Mouse (Mus musculus): Measurements from ENCODE around the gene Sgo2a.
A peak's percentile ranks its signal among the peaks of the same experiment; 100 is the strongest.
"Not testable (repeated sequence)": the region's sequence is repeated elsewhere in the genome, so short reads cannot be mapped to it uniquely, and the experiment has no call there.

Gene Sgo2a

DNA sequence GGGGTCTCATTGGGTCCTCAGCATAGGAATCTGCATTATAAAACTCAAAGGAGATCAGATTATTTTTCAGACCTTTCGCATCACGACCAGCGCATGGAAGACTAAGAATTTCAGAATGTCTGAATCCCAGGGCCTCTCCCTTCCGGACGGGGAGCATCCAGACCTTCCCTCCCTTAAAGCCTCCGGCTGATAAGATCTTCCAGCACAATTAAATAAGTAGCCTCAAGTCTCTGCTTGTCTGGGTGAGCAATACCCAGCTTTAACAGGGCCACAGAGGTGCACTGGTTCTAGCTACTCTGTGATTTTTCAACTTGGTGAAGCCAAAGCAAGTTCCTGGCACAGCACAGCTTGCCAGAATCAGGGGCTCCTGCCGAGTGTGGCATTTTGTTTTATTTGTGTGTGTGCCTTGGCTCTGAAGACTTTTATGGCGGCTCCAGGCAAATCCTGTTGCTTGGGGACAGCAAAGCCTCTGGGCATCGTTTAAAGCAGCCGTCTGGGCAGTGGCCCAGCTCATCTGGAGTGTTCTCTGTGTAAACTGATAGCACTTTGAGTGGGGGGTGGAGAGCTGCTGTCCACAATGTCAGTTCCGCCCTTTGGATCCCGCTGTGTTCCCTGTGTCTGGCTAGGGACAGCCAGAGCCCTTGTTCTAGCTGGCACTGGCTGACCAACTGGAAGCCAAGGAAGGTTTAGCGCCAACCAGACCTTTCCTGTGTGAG is 34.5 kb downstream of the Sgo2a start:
- no peak for DNase-seq (ENCODE audit: extremely low spot score, low read depth, low spot score)

DNA sequence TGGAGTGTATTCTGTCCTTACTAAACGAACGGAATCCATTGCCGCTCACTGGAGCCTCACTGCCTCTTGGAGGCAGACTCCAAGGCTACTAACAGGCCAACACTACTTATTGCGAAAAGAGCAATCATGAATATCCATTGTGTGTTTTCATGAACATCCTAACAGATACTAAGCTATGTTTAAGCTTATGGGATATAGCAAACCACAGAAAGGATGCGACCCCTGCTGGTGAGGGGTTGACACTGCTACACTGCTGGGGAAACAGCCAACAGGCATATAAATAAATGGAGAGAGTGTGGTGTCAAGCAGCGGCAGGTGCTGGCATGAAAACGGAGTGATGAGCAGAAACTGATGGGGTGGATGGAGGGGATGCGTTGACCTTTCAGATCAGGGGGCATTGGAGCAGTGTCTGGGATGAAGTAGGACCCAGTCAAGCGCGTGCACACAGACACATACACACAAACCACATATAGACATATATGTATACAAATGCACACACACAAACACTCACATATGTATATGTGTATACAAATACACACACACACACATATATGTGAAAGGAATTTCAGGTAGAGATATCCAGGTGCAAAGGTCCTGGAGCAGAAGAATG is 35.5 kb downstream of the Sgo2a start:
- DNase-seq (ENCODE audit: extremely low spot score, low read depth, low spot score): peak; percentile 42

DNA sequence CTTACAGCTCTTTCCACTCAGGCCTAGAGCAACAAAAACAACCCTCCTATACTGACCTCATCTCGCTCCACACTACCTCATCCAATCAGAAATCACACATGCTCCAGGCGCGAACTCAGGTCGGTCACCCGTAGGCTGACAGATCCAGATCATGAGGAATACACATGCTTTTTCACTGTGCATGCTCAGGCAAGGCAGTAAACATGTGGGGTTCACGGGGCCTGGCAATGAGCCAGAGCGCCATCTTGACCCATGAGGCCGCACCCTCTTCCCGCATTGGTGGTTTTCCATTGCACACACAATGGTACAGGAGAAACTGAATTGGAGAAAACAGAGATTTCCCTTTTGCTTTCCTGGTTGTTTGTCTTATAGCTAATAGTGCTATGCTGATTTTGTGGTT is 41.5 kb downstream of the Sgo2a start:
- DNase-seq (ENCODE audit: extremely low spot score, low read depth, low spot score): not testable (repeated sequence)

DNA sequence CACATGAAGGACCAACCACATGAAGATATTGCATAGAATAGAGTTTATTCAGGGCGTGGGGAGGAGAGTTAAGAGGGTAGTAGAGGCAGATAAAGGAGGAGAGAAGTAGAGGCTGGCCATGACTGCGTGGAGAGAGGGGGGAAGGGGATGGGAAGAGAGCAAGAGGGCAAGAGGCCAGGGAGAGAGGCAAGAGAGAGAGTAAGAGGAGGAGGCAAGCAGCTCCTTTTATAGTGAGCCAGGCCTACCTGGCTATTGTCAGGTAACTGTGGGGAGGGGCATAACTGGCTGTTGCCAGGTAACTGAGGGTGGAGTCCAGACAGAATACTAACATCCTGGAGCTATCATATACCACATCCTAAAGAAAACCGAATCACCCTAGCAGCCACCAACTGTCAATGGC is 49.3 kb downstream of the Sgo2a start:
- no peak for DNase-seq (ENCODE audit: extremely low spot score, low read depth, low spot score)

DNA sequence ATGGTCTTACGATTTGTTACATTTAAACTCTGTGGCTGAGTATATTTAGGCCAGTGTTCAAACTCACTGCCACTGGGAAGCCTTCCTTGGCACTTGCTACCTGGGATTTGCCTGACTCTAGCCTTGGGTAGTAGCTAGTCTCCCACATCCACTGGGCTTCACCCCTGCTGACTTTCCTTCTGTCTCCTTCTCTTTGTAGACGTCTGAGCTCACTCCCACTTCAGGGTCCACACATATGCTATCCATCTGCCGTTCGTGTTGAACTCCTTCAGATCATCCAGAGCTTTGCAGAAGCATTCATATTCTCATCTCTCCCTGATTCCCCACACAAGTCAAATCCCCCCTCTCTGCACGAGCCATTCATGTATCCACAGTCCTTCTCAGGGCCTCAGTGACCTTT is 49.8 kb downstream of the Sgo2a start:
- DNase-seq (ENCODE audit: extremely low spot score, low read depth, low spot score): no peak

DNA sequence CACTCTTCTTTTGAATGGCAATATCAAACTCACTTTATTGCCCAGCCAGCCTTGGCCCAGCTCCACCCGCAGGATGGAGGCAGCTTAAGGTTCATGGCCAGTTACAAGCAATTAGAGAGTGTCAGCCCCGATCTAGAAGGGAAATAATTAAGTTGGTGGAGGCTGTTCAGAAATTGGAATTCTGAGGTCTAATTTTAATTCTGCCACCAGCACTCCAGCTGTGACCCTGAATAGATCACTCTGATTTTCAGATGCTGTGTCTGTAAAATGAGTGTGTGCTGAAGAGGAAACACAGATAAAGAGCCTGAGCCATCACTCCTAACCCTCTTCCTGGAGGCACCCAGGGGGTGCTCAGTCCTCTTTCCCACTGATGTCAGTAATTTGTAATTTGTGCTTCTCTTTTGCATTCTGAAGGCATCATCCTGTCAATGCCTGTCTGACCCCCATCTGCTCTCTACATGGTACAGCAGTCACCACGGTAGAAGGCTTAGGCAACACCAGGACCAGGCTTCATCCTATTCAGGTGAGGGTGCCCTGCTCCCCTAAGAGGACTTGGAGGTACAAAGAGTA is 51.0 kb downstream of the Sgo2a start:
- DNase-seq (ENCODE audit: extremely low spot score, low read depth, low spot score): no peak

DNA sequence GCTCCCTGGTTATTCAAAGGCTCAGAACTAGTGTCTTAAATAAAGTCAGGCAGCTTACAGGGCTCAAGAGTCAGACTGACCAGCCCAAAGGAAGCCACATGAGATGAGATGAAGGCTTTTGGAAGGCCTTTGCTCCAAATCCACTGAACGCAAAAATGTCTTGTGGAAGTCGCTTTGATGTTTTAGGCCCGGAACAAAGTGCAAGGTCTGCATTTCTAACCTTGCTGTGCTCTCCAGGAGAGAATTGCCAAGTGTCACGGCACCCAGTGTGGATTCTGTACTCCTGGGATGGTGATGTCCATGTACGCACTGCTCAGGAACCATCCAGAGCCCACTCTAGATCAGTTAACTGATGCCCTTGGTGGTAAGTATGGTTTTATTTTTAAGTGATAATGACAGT is 53.4 kb downstream of the Sgo2a start:
- no peak for DNase-seq (ENCODE audit: extremely low spot score, low read depth, low spot score)

DNA sequence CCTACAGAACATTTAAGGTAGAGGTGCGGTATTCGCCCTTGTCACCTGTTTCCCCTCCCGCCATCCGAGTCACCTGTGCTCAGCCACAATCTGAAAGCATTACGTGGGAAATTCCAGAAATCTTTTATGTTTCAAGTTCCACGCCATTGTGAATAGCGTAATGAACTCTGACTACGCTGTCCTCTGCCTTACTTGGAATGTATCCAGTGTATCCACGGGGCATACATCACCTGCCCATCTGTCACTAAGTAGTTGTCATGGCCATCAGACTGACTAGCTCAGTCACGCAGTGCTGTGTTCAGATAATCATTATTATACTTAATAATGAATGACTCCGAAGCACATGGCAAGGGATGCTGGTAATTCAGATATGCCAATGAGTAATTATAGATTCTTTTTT is 59.8 kb downstream of the Sgo2a start:
- no peak for DNase-seq (ENCODE audit: extremely low spot score, low read depth, low spot score)

DNA sequence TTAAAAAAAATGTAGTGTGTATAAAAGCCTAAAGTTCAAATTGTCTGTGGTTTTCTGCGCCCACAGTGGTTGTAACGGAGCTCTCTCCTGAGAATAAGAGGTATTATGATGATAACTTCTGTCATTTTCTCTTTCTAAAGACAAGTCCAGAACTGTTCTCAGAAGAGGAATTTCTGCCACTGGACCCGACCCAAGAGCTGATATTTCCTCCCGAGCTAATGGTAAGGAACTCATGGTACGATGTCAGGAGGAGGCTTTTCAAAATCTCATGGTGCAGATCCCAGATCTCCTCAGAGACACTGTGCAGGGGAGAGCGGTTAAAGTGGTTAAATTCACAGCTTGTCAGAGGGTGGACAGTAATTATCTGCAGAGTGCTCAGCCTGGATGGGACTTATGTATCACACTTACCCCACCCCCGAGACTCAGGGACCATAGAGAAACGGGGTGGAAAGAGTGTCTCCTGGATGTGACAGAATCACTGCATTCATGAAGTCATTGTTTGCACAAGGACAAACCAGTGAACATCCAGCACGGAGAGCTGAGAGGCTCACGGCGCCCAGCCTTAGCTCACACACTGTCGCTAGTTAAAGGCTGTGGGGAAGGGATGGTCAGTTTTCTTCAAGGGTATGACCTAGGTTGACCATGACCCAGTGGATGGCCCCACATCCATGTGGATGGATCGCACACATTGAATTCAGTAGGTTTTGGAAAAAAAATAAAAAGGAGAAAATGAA is 60.5 kb downstream of the Sgo2a start:
- DNase-seq (ENCODE audit: extremely low spot score, low read depth, low spot score): no peak

DNA sequence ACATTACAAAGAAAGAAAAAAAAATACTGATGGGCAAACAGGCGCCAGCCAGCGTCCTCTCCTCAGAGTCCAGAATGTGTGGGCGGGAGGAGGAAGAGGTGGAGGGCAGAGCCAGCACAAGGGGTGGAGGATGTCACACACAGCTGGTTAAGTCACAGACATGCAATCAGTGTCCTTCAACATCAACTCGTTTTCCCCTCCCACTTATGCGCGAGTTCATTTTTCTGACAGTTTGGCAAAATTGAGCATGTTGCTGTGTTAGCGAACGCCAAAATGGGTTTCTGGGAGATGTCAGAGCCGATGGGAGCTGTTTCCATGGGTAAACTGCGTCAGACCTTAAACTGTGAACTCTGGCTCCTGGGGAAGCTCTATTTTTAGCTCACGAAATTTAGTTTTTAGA is 61.2 kb downstream of the Sgo2a start:
- DNase-seq (ENCODE audit: extremely low spot score, low read depth, low spot score): no peak

DNA sequence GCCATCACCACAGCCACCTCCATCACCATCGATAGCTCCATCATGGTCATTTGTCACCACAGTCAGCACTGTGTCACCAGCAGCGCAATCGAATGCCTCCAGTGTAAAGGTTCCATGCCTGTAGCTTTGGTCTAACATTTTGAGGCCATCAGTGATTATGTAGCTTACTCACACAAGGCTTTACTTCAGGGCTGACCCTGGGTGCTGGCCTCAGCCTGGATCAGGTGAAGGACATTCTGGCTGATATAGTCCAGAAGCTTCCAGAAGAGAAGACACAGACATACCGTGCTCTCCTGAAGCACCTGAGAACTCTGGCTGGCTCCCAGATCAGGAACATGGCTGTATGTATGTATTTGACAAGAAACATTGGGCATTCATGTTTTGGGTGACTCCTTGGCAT is 63.1 kb downstream of the Sgo2a start:
- no peak for DNase-seq (ENCODE audit: extremely low spot score, low read depth, low spot score)

DNA sequence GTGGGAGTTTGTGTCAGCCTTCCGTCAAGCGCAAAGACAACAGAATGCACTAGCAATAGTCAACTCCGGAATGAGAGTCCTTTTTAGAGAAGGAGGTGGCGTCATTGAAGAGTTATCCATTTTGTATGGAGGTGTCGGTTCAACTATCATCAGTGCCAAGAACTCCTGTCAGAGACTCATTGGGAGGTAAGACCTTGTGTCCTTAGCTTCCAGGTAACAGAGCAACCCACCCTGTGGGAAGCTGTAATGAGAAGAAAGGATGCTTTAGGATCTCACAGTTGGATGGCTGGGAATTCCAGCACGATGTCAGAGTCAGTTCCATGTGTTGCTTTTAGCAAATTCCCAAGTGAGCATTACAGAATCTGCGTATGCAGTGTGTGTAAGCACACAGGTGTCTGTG is 66.4 kb downstream of the Sgo2a start:
- DNase-seq (ENCODE audit: extremely low spot score, low read depth, low spot score): no peak

DNA sequence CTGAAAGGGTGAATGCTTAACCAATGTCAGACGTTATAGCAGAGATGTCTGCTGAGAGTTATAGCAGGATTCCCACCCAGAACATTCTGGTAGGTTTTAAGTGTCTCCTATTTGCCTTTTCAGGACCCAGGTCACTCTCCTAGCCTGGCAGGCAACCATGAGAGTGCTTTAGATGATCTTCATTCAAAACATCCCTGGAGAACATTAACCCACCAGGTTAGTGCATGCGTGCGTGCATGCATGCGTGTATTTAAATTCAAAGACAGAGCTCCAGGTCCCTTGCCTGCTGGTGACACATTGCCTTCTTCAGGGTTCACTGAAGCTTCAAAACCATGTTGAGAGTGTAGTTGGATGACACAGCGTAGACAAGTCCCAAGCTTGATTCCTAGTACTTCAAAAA is 69.4 kb downstream of the Sgo2a start:
- no peak for DNase-seq (ENCODE audit: extremely low spot score, low read depth, low spot score)

DNA sequence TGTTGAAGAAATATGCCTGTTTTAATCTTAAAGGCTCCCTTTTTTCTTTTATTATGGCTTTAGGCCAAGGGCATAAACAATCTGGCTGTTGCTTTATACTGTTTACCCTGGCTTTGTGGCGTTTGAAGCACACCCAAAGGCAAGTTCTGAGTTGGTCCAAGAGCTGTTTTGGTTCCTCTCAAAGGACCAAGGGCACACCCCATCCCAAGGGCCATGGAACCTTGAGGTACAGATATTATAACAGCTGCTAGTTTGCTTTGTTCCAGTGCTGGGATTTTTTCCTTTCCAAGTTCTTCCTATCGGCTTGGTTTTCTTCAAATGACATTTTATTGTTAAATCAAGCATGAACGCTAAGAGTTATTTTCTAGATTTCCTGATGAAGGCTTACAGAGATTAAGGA is 69.8 kb downstream of the Sgo2a start:
- DNase-seq (ENCODE audit: extremely low spot score, low read depth, low spot score): no peak

DNA sequence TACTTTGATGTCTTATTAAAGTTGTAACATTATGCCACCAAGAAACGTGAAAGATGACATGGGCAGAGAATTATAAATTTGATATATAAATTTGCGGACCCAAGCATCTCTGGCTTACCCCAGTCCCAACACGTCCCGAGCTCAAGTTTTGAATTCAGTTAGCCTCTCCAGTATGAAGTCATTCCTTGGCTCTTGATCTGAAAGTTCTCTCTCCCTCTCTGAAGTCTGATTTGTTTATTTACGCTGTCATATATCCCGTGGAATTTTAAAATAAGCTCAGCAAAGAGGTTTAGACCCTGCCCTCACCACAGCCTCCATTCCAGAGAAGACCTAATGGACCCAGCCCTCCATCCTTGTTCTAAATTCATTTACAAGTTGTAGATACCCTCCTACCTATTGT is 73.4 kb downstream of the Sgo2a start:
- DNase-seq (ENCODE audit: extremely low spot score, low read depth, low spot score): no peak

DNA sequence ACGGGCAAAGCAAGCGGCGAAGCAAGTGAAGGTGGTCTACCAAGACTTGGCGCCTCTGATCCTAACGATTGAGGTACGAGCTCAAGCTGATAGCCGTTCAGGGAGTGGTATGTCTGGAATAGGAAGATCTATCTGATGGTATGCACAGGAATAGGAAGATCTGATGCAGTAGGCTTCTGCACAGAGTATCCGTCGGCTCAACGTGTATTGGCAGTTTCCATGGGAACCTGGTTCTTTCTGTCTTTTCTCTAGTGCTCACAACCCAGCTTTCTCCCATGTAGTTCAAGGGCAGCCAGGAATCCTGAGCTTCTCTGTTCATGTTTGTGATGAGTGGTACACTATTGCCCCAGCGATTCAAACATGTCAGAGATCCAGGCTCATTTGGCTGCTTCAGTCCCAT is 74.3 kb downstream of the Sgo2a start:
- no peak for DNase-seq (ENCODE audit: extremely low spot score, low read depth, low spot score)

DNA sequence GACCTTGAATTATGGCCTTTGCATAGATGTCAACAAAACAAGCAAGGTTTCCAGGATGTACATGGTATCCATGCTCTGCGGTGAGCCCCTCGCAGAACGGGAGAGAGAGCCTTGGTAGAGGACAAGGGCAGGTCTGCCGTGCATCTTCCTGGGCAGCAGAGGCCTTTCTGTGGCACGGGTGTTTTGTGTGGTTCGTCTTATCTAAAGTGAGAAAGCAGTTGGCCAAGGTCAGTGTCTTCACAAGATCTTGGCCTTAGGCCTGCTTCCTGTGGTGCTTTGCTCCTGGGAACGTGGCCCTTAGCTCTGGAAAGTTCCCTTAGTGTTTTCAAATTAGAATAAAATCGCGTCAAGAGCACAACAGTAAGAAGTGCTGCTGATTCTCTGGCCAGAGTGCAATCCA is 75.2 kb downstream of the Sgo2a start:
- no peak for DNase-seq (ENCODE audit: extremely low spot score, low read depth, low spot score)

DNA sequence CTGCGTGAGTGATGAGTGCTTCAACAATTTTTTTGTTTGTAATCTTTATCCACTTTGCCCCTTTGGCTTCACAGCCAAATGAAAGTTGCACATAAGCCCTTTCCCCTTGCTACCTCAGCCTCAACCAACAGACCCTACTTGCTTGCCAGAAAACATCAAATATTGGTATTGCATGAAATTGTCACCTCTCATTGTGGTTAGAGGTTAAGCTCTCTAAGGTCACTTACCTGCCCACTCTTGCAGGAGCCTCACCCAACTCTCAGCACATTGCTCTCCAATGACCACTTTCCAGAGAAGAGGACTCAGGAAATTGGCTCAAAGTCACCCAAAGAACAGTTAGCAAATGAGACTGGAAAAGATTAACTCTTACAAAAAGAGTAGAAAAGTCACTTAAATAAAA is 75.7 kb downstream of the Sgo2a start:
- DNase-seq (ENCODE audit: extremely low spot score, low read depth, low spot score): no peak

DNA sequence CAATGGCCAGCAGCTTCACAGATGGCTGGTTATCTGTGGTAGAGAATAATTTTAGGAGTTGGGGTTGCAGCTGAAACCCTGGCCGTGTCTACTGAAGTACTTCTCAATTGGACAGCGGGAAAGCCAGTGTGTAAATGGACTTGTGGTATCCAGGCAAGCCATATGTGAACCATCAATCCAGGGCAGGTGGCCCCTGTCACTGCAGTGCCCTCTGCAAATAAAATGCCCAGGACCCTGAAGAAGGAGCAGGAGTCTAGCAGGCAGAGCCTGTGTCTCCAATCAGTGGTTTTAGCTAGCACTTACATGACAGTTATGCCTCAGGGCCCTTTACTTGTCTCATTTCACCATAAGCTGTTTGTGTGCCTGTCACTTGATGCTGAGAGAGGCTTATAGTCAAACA is 76.6 kb downstream of the Sgo2a start:
- no peak for DNase-seq (ENCODE audit: extremely low spot score, low read depth, low spot score)

DNA sequence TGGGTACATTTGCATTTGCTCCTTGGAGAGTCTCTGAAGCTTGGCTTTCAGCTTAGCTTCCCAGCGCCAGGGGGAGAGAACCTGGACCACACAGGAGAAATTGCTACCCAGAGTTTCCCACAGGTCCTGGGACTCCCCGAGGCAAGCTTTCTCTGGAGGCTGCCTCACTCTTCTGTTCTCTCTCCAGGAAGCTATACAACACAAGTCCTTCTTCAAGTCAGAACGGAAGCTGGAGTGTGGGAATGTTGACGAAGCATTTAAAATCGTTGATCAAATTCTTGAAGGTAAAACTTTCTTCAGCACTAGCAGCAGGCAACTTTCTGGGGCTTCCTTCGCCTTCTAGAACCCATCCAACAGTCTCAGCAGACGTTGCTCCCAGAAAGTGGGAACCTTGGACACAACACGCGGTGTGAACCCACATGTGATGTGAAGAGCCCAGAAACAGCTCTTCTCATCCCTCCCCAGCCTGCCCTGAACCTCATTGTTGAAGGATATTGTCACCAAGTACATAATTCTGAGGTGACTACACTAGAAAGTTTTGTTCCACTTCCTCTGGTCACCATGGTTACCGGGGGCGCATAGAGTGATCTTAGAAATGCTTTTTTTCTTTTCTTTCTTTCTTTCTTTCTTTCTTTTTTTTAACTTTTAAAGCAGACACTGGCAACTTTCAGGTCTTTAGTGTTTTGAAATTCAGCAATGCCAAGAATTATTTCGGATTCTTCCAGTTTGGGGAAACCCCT is 77.4 kb downstream of the Sgo2a start:
- no peak for DNase-seq (ENCODE audit: extremely low spot score, low read depth, low spot score)

DNA sequence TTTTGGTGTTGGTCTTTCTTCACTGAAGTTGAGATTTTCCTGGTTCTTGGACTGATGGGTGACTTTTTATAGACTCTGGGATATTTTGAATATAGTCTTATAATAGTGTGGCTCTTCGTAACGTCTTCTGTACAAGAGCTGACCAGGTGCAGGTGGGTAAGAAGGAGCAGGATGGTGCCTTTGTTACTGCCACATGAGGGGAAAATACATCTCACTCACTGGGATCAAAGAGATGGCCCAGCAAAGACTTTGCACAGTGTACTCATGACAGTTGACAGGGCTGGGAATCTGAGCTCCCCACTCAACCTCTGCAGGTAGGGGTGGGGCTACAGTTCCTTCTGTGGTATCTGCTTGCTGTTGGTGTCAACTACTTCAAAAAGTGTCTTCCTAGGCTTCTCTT is 78.5 kb downstream of the Sgo2a start:
- no peak for DNase-seq (ENCODE audit: extremely low spot score, low read depth, low spot score)

Measured in hindlimb bud, embryonic 11.5 days (tissue).